Mouse (Mus musculus) lung, postnatal 4 days (tissue): Measurements from ENCODE around the gene Cep19.

Experiments used
- DNase-seq, 2 experiments: peaks; one replicate each; pipeline ENCODE4 v3.0.0; 2021

Cep19 gene

DNA sequence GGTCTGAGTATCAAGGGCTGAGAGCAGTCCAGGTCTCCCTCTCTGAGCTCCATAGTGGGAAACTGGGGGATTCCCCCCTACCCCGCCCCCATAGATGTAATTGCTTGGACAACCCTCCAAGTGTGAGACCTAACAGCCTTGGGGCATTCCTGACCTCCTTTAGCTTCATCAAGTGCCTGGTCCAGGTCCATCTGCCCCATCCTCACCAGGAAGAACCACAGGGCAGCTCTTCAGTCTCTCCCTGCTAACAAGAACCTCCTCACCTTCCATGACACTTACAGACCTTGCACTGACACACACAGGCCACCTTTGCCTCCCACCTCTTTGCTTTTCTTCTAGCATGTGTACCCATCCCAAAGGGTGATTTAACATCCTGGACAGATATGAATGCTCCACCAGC is 54.4 kb downstream of the Cep19 start:
- no peak for DNase-seq

DNA sequence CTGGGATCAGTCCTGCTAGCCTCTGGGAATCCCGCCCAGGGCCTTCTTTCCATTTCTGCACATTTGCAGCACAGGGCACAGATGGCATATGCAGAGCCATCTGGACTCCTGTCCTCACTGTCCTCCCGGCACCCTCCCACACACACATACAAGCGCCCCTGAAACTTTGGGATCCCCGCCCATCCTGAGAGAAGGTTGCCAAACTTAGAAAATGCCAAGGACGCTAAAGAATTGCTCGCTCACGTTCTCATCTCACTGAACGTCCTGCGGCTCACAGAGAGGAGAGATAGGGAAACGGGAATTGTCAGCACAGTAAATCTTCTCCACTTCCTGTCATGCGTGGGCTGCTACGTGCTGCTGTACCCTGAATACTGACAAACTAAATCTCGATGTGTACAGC is 54.8 kb downstream of the Cep19 start:
- DNase-seq, result peak in 1 of 2 experiments; percentile 27

DNA sequence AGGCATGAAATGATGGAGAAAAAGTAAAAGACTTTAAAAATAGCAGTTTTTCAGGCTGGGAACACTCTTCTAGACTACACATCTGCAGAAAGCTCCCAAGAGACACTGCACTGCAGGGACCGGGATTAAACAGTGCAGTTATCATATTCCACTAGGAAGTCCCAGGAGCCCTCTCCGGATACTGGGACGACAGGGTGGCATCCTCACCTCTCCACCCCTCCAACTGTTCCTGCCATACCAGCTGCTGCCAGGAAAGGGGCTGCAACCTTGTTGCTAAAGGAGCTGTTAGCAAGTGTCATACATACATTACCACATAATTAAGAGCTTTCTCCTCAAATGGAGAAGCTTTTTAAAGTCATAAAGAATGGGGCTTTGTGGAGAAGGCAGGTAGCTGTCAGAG is 57.1 kb downstream of the Cep19 start:
- no peak for DNase-seq

DNA sequence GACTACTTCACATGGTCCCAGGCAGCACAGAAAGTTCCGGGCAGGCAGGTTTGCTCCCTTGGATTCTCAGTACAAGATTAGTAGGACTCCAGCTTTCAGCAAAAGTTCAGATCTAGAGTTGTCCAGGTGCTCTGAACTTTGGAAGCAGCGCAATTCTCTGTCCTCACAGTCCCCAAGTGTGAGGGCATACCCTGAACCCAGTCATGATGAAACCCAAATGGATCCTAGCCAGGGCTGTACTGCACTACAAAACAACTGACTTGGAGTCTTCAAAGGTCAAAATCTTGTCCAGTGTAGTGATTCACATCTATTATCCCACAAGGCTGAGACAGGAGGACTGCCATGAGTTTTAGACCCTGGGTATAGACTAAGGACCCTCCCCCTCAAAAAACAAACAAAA is 57.8 kb downstream of the Cep19 start:
- DNase-seq, result no peak
